Mouse (Mus musculus): Measurements from ENCODE around the gene Morn5.

Morn5 gene

DNA sequence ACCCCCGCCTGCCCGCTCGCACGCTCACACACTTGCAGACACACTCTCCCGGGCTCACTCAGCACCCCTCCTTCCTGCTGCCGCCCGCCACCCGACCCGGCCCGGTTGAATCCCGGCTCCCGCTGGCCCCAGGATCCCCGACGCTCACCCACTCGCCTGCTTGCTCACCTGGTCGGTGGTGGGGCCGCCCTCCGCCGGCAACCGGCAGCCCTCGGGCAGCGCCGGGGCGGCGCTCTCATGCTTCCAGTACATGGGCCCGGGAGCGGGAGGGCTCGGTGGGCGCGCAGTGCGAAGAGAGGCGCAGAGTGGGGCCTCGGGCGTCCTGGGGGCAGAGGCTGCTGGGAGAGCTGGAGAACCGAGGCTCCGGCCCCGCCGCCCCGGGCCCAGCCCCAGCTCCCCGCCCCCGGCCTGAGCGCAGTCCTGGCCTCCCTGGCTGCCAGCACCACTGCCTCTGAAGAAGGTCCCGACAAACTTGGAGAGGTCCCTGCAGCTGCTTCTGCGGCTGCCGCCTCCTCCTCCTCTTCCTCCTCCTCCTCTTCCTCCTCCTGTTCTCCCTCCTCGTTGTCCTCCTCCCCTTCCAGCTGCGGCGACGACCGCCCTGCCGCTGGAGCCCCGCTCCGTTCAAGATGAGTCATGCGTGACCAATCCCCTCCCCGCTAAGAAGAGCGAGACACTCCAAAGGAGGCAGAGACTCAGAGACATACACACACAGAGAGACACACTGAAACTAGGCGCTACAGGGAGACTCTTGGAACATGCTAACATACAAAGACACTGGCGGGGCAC lies 55.9 kb downstream of the Morn5 start, which contains the start of gene Lhx6:
Lhx6 (minus strand) TSS at position 453 of the 786 bp plus-strand sequence.
- DNase-seq, result no peak

DNA sequence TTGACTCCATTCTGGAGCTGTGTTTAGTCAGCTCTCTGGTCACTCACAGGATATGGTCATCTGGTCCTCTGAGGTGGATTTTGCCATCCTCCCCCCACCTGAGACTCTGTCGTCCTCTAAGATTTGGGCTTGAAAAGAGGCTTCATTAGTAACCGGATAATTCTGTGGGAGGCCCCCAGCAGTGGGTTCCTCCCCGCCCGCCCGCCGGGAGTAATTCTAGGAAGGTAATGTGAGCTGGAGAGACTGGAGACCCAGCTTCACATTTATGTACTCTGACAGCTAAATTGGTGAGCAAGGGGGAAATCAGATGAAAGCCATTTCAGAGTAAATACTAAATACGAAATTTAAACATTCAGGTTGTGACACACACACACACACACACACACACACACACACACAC lies 59.4 kb downstream of the Morn5 start:
- DNase-seq, result no peak

DNA sequence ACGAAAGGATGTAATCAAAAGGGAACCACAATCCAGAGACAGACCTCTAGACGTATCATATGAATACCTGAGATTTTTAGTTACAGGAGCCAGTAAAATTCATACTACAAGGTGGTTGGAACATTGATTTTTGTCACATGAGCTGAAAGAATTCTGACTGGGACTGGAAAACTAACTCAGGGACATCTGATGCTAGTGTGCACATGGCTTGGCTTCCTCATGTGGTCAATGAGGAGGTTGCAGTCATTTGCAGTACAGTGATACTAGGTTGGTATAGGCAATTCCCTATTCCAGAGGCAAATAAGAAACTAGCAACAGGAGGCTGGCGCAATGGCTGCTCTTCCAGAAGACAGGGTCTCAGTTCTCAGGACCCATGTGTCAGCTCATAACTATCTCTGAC lies 63.4 kb downstream of the Morn5 start:
- no peak for DNase-seq

- DNase-seq, result no peak
These were observed 77.7 kb downstream of the Morn5 start for GRCm38 (mm10) chr2:36126795-36127429.

DNA sequence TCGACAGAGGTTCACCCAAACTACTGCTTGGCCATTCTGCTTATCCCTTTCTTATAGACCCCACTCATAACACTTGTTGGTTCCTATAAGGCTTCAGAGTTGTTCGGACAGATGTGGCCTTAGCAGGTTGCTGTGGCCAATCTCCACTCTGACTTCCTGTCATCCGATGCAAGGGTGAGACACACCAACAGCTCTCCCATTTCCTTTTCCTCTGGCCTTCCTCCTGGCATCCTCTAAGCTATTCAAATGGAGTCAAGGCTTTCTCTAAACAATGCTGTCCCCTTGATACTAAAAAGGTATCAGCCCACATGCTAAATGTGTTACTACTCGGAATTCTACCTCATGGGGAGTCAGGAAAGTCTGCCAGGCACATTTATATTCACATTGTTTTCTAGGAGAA lies 78.7 kb downstream of the Morn5 start:
- DNase-seq, result no peak

- DNase-seq, result no peak
These were observed 79.8 kb downstream of the Morn5 start for GRCm38 (mm10) chr2:36129051-36129450.

All from right cerebral cortex, postnatal 25 days (tissue).